Mouse (Mus musculus) limb, embryonic 10.5 days (tissue): ENCODE measurements at regions not wholly inside any gene's neighbourhood (a gene's known extent, or its start where the extent isn't known, plus 50 kb on each side); places are given as distances from the start of the nearest gene placed in this dataset.

Experiments
- DNase-seq: peaks from one replicate; pipeline ENCODE4 v3.0.0-alpha.2; 2017; ENCODE audit warnings: low spot score
- H3K27ac ChIP-seq: fragments of 300-500 bp; sonication (generic); 2 replicates; pipeline ENCODE4 v1.5.1; 2016; ENCODE audit warnings: mild to moderate bottlenecking
- H3K27me3 ChIP-seq: fragments of 300-500 bp; sonication (generic); 2 replicates; pipeline ENCODE4 v1.6.1; 2016; ENCODE audit warnings: low read depth, mild to moderate bottlenecking; ENCODE audit not compliant: poor library complexity, severe bottlenecking
- H3K36me3 ChIP-seq: fragments of 300-500 bp; sonication (generic); 2 replicates; pipeline ENCODE4 v1.6.1; 2016; ENCODE audit warnings: mild to moderate bottlenecking, moderate library complexity
- H3K4me1 ChIP-seq: fragments of 300-500 bp; sonication (generic); 2 replicates; pipeline ENCODE4 v1.6.1; 2016
- H3K4me3 ChIP-seq: fragments of 300-500 bp; sonication (generic); 2 replicates; pipeline ENCODE4 v1.5.1; 2016; ENCODE audit warnings: mild to moderate bottlenecking, moderate library complexity
- H3K9me3 ChIP-seq: fragments of 300-500 bp; sonication (generic); replicated peaks from 2 replicates; pipeline ENCODE4 v1.6.1; 2016; ENCODE audit warnings: mild to moderate bottlenecking
- WGBS: fragments of 180-500 bp; shearing (Covaris S2); methylation state at CpG from one replicate; pipeline ENCODE4 v1.1.7; 2016; 5-methylcytosine and 5-hydroxymethylcytosine counted together

DNA sequence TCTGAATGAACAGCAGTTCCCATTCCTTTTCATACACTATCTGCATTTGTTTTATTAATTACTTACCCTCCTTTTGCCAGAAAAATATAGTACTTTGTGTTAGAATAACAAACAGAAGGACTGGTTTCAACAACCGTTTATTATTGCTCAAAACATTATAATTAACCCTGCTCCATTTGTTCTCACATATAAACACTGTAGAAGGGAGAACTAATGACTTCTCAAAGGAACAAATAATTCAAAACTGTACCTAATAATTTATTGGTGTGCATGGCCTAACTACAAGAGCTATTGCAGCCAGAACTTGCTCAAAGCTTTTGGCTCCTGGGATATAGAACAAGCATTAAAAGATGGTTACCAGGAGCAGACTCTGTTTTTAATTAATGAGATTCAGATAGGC, 192.1 kb downstream of the Sucnr1 start:
- Histone ChIP-seq H3K4me1 (no peaks in the 10 kb centered on the region), H3K27ac (no peak overlapping the region), H3K36me3 (no peaks in the 10 kb centered on the region), H3K9me3 (no peaks in the 10 kb centered on the region), H3K4me3 (no peak overlapping the region), H3K27me3 (no peaks in the 10 kb centered on the region)
- WGBS = 79% methylated on average over 1 of the region's 1 CpGs
- DNase-seq = no peak

DNA sequence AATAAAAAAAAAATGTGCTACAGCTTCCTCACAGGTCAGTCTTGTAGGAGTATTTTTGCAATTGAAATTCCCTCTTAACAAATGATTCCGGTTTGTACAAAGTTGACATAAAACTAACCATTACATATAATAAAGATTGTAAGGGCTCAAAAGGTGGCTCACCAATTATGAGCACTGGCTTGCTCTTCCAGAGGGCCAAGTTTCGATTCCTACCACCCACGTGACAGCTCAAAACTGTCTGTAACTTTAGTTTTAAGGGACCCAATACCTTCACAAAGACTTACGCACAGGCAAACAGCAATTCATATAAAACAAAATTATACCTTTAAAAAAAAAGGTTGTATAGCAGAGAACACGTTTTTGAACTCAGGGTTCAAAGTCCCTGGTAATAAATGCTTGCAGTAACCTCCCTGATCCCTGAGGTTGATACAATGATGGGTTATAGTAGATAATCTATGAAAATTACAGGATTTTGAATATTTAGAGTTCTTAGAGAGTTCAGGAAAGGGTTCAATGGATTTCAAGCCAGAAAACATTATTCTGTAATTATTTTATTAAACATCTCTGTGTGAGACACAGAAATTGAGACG, 193.7 kb downstream of the Sucnr1 start:
- Histone ChIP-seq H3K27me3 (no peaks in the 10 kb centered on the region), H3K9me3 (no peaks in the 10 kb centered on the region), H3K36me3 (no peaks in the 10 kb centered on the region), H3K4me3 (no peak overlapping the region), H3K4me1 (no peaks in the 10 kb centered on the region), H3K27ac (no peak overlapping the region)
- no peak for DNase-seq
- WGBS = 87% methylated on average over 6 of the region's 6 CpGs

DNA sequence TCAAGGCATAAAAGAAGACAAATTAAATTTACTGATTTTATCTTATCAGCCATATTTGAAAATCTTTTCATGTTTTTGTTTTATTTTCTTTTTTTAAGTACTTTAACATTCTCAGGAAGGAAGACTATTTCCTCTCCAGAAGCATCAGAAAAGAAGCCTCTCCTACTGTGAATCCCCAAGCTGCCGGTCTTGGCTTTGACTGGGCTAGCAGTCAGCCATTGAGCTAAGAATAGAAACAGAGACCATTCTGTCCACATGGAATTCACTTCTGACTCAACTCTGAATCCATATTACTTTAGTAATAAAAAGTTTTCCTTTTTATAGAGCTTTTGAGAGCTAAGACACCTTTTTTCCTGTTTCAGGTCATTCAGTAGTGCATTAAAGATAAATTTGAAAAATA, 194.8 kb upstream of the Mbnl1 start:
- WGBS = 93% methylated on average over 1 of the region's 1 CpGs
- Histone ChIP-seq H3K27ac (no peak overlapping the region), H3K9me3 (no peaks in the 10 kb centered on the region), H3K4me1 (no peaks in the 10 kb centered on the region), H3K27me3 (no peaks in the 10 kb centered on the region), H3K4me3 (no peak overlapping the region), H3K36me3 (no peaks in the 10 kb centered on the region)
- DNase-seq = no peak

DNA sequence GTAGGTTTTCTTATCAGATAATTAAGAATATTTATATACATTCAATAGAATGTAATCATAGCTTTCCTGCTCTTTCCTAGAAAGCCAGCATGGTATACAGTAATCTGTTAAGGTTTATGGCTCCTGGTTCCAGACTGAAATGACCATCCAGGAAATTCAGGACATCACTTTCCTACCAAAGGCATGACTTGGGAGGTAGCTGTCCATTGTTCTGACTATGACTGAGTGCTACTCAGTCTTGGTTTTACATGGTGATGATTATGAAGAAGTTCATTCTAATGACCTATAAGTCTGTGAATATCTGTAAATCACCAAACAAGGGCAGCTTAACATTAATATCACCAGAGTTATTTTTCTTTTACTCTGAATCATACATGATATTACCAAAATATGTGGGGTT, 191.4 kb upstream of the Mbnl1 start:
- Histone ChIP-seq H3K9me3 (no peaks in the 10 kb centered on the region), H3K27me3 (no peaks in the 10 kb centered on the region), H3K4me3 (no peak overlapping the region), H3K27ac (no peak overlapping the region), H3K4me1 (no peaks in the 10 kb centered on the region), H3K36me3 (no peaks in the 10 kb centered on the region)
- DNase-seq = no peak

DNA sequence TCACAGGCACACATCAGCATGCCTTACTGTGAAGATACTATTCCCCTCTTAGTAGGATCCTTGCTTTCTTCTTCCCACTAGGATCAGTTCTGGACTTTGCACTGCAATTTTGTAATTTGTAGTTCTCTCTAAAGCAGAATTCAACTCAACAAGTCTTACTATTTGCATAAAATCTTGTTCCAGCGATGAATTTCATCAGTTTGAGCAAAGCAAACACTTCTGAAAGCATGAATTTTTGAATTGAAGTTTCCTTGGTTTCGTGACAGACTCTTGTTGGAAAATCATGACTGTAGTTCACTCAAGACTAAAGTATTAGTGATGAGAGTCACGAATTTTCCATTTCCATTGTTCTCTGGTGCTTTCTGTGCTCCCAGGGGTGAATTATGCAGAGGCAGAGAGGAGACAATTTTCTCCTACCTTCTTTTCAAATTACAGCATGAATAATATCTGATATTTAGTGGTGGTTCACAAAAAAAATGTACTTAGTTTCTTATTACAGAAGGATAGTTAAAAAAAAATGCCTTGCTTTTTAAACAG, 190.6 kb upstream of the Mbnl1 start:
- Histone ChIP-seq H3K27me3 (no peaks in the 10 kb centered on the region), H3K27ac (no peak overlapping the region), H3K9me3 (no peaks in the 10 kb centered on the region), H3K4me1 (no peaks in the 10 kb centered on the region), H3K4me3 (no peak overlapping the region), H3K36me3 (no peaks in the 10 kb centered on the region)
- WGBS = 74% methylated on average over 3 of the region's 3 CpGs
- no peak for DNase-seq

DNA sequence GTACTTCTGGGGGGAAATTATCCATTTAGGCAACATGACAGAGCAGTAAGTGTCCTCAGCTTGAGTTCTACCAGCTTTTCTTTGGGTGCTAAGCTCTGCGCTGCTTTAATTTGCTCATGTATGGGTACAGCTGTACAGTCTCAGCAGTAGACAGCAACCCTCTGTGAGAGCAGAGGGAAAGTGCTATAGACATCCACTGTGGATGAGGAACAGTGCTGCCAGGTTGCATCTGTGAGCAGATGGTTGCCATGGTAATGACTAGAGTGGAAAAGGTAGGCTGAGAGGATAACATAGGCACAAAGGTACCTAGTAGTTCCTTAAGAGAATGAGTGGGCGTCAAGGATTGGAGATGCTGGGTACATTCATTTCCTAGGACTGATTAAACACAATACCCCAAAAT, 180.5 kb upstream of the Mbnl1 start:
- Histone ChIP-seq H3K27ac (no peak overlapping the region), H3K27me3 (no peaks in the 10 kb centered on the region), H3K4me3 (no peak overlapping the region), H3K36me3 (no peaks in the 10 kb centered on the region), H3K9me3 (no peaks in the 10 kb centered on the region), H3K4me1 (no peaks in the 10 kb centered on the region)
- 93% methylated on average over 2 of the region's 2 CpGs for WGBS
- DNase-seq = no peak

DNA sequence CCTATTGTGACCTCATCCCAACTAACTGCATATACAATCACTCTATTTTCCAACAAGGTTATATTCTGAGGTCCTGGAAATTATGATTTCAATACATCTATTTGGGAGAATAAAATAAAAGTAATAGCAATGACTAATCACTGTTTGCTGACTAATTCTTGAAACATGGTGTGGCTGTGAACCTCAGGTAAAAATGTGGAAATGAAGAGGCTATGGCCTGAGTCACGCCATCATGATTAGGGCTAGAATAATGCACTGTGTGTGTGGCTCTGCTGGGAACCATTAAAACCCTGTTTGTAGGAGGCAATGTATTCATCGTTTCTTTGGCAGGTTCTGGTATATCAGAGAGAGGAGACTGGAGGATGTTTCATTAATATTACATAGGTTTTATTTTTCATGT, 179.7 kb upstream of the Mbnl1 start:
- DNase-seq = no peak
- Histone ChIP-seq H3K4me1 (no peaks in the 10 kb centered on the region), H3K9me3 (no peaks in the 10 kb centered on the region), H3K27ac (no peak overlapping the region), H3K36me3 (no peaks in the 10 kb centered on the region), H3K4me3 (no peak overlapping the region), H3K27me3 (no peaks in the 10 kb centered on the region)
- 92% methylated on average over 2 of the region's 2 CpGs for WGBS

DNA sequence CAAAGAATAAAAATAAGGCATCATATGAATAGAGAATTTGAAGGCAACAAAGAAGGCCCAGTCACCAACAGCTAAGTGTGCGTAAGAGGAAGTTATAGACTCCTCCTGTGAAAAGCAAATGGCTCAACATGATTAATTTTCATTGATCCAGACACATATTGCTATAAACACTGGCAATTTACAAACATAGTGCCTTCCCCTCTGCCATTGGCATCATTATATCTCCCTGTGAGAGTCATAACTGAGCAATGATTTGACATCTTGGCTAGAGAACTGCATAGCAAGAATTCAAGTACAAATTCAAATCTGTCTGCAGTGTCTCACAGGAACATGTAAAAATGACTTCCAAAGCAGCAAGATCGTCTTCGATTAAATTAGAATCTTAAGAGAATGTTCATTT, 167.2 kb upstream of the Mbnl1 start:
- Histone ChIP-seq H3K27ac (no peak overlapping the region), H3K9me3 (no peaks in the 10 kb centered on the region), H3K36me3 (no peaks in the 10 kb centered on the region), H3K27me3 (no peaks in the 10 kb centered on the region), H3K4me3 (no peak overlapping the region), H3K4me1 (no peaks in the 10 kb centered on the region)
- DNase-seq = no peak
- WGBS = 89% methylated on average over 3 of the region's 3 CpGs

DNA sequence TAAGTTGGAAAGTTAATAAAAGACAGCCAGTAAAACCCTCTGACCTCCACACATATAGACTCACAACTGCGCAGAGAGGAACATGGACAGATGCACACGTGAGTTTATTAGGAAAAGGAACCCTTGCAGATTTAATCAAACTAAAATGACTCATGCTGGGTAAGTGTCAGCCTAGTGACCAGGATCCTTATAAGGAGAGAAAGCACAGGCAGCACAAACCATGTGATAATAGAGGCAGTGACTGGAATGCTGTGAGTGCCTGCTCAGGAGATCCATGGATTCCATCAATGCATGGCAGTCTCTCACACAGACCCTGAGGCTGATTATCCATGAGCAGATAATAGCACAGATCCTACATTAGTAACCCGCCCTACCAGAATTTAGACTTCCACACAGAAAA, 162.2 kb upstream of the Mbnl1 start:
- Histone ChIP-seq H3K27ac (no peak overlapping the region), H3K9me3 (no peaks in the 10 kb centered on the region), H3K27me3 (no peaks in the 10 kb centered on the region), H3K36me3 (no peaks in the 10 kb centered on the region), H3K4me3 (no peak overlapping the region), H3K4me1 (no peaks in the 10 kb centered on the region)
- DNase-seq = no peak
- WGBS = 88% methylated on average over 3 of the region's 3 CpGs

DNA sequence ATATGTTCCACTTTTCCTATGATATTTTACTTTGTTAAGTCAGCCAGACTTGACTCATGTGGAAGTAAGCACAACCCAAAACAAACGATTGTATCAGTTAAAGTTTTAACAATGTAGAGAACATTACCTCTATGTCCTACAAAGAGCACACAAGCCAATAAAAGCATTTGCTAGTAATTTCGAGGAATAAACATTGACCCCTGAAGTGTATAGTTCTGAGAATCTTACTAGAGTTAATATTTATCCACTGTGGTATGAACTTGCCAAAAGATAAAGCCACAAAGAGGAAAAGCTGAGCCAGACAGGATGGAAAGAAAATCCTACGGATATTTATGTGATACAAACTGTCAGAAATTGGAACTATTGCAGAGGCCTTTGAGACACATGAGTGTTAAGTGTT, 161.5 kb upstream of the Mbnl1 start:
- Histone ChIP-seq H3K36me3 (no peaks in the 10 kb centered on the region), H3K27me3 (no peaks in the 10 kb centered on the region), H3K27ac (no peak overlapping the region), H3K9me3 (no peaks in the 10 kb centered on the region), H3K4me3 (no peak overlapping the region), H3K4me1 (no peaks in the 10 kb centered on the region)
- no peak for DNase-seq
- 84% methylated on average over 3 of the region's 3 CpGs for WGBS

DNA sequence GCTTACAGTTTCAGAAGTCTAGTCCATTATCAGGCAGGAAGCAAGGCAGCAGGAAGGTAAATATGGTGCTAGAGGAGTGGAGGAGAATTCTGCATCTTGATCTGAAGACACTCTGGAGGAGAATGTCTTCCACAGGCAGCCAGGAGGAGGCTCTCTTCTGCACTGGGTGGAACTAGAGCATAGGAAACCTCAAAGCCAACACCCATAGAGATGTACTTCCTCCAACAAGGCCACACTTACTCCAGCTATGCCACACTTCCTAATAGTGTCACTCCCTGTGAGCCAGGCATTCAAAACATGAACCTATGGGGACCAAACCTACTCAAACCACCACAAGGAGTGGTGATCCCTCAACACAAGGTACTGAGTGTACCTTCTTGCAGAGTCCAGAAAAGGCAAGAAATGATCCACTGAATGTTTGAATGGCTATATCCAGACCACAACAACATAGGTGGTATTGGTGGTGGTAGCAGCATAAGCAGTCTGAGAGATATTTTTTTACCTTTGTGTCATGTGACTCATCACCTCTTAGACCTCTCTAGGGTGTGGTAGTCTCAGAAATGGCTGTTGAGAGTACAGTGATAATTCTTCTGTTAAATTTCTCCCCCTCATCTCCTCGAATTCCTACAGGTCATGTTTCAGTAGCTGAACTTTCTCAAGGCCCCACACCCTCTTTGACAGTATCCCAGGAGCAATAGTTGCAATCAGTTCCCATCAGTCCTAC, 152.3 kb upstream of the Mbnl1 start:
- no peak overlapping the region for H3K4me3 ChIP-seq
- H3K4me1 ChIP-seq = no peaks in the 10 kb centered on the region
- DNase-seq = no peak
- WGBS = 76% methylated on average over 1 of the region's 1 CpGs
- H3K36me3 ChIP-seq = no peaks in the 10 kb centered on the region
- H3K27ac ChIP-seq = no peak overlapping the region
- no peaks in the 10 kb centered on the region for H3K9me3 ChIP-seq
- H3K27me3 ChIP-seq = no peaks in the 10 kb centered on the region

DNA sequence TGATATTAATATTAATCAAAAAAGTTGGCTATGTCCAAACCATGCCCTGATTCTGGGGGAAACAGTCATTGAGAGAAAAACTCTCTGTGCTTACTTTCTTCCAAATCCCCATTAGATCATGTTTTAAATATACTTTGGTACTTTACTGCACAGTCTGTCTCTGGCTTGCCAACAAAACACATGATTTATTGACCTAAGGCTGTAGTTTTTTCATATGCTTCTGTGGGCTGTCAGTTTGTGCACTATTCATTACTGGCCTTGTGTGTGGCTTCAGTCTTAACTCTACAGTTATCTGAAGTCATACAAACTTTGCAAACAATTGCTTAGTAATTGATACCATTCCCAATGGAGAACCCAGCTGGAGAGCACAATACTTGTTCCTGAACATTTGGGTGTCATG, 149.1 kb upstream of the Mbnl1 start:
- DNase-seq = no peak
- H3K4me1 ChIP-seq = no peaks in the 10 kb centered on the region
- H3K27ac ChIP-seq = no peak overlapping the region
- H3K4me3 ChIP-seq = no peak overlapping the region
- H3K36me3 ChIP-seq = no peaks in the 10 kb centered on the region
- H3K27me3 ChIP-seq = no peaks in the 10 kb centered on the region
- no peaks in the 10 kb centered on the region for H3K9me3 ChIP-seq

DNA sequence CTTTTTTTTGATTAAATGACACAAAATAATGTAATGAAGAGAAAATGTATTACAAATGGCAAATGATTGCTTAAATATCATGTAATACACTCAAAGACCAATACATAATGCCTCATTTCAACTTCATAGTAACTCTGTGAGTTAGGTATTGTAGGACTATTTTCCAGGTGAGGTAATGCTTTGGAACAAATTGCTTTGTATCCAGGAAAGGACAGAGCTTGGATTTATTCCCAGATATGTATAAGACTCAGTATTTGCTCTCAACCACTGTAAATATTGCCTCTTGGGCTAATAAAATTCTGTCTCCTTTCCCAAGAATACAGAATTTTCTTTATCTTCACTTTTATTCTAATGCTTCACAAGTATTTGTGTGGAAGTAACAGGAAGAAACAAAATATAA, 148.2 kb upstream of the Mbnl1 start:
- Histone ChIP-seq H3K36me3 (no peaks in the 10 kb centered on the region), H3K27ac (no peak overlapping the region), H3K27me3 (no peaks in the 10 kb centered on the region), H3K4me1 (no peaks in the 10 kb centered on the region), H3K4me3 (no peak overlapping the region), H3K9me3 (no peaks in the 10 kb centered on the region)
- DNase-seq = no peak

DNA sequence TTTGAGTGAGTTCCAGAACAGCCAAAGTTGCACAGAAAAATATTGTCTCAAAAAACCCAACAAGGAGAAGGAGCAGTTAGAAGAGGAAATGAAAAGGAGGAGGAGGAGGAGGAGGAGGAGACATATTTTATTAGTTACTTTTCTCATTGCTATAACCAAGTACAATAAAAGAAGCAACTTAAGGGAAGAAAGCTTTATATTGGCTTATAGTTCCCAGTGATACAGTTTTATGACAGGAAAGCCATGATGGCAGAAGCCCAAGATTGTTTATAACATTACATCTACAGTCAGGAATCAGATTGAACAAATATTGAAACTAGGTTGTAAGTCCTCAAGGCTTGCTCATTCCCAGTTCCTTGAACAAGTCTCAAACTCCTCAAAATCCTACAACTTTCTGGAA, 147.7 kb upstream of the Mbnl1 start:
- Histone ChIP-seq H3K9me3 (no peaks in the 10 kb centered on the region), H3K4me1 (no peaks in the 10 kb centered on the region), H3K4me3 (no peak overlapping the region), H3K27ac (no peak overlapping the region), H3K36me3 (no peaks in the 10 kb centered on the region), H3K27me3 (no peaks in the 10 kb centered on the region)
- DNase-seq = no peak
